In the genomic region with DNA sequence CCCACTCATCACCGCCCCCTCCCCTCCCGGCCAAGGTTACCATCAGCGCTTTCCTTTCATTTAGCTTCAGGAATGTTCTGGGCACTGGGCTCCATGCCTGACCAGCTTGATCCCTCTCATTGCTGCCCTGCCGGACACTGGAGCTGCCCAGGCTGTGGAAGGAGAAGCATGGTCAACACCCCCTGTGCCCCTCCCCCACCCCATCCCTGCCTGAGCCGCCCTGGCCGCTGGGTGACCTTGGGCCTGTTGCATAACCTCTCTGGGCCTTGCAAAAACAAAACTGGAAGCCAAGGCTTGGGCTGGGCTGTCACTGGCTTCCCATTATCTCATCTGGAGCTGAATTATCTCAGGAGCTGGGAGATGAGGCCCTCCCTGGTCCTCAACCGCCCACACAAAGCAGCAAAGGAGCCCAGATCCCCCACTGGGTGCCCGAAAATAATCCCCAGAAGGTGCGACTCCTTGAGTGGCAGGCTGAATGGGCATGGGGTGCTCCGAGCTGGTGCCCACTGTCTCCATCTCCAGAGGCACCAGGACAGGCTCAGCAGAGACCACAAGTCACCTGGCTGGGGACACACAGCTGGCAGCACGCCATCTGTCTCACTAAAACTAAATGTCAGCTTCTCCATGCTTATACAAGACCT, we compare ENCODE assay signal across 8 mouse cellular contexts. TPM values are rescaled to one million over a fixed set of nuclear protein-coding genes. Genes with fewer than 3 reads are reported as not detected.
A peak's percentile ranks its signal among the peaks of the same experiment; 100 is the strongest.
DNase-seq lines count a peak whose midpoint lies in the region; TF ChIP-seq lines count a peak whose summit lies in the region.

No protein-coding gene starts in this region.

- H3K27me3 ChIP-seq in kidney, adult 2 months (replicated peaks; ENCODE audit: control insufficient read depth, insufficient read depth, low read length): no peaks in the 10 kb centered on the region

- TF ChIP-seq CTCF in brain, embryonic 14.5 days (IDR thresholded peaks at IDR 0.05; ENCODE audit: borderline replicate concordance, extremely low read depth, insufficient read depth, insufficient read length): no peak
- no peak for TF ChIP-seq CTCF in kidney, adult 2 months (conservative IDR thresholded peaks at IDR 0.05; ENCODE audit: insufficient read depth, insufficient read length, low read depth, low read length)
- TF ChIP-seq CTCF in olfactory bulb, adult 2 months (IDR thresholded peaks at IDR 0.05; ENCODE audit: insufficient read depth, low read depth, low read length): no peak

- H3K4me3 ChIP-seq in kidney, adult 2 months (ENCODE audit: insufficient read depth, low read depth, low read length): no peak overlapping the region
- H3K4me3 ChIP-seq in olfactory bulb, adult 2 months (ENCODE audit: insufficient read depth, low read depth, low read length): peak overlapping the region; percentile 14; the same call in 1 of the 2 replicates

- peak; percentile 46 for DNase-seq in layer of hippocampus, adult 11-12 months (ENCODE audit: low spot score)
- no peak for DNase-seq in layer of hippocampus, adult 8-10 months (ENCODE audit: low spot score in 2 of 2)
- DNase-seq in brain, embryonic 14.5 days (ENCODE audit: low read depth): peak; percentile 23
- peak; percentile 71 for DNase-seq in heart, adult 8-10 months (ENCODE audit: low spot score)
- peak; percentile 92 for DNase-seq in kidney, adult 2 months
- DNase-seq in lung, adult 18-20 months: peak; percentile 70 to 74
- no peak for DNase-seq in urinary bladder, postnatal 10 days (ENCODE audit: low spot score)

- H3K4me1 ChIP-seq in kidney, adult 2 months (ENCODE audit: control insufficient read depth, insufficient read depth, low read length): peaks cover 34% of the 10 kb centered on the region
- H3K4me1 ChIP-seq in olfactory bulb, adult 2 months (ENCODE audit: control insufficient read depth, insufficient read depth, low read length): peaks cover 74% of the 10 kb centered on the region

- WGBS in kidney, adult 2 months: 24% methylated on average over 11 of the region's 11 CpGs
- WGBS in olfactory bulb, adult 2 months: 18% methylated on average over 11 of the region's 11 CpGs

- peak overlapping the region; percentile 93 for H3K27ac ChIP-seq in kidney, adult 2 months (ENCODE audit: insufficient read depth, low read depth, low read length)
- H3K27ac ChIP-seq in olfactory bulb, adult 2 months (ENCODE audit: insufficient read depth, low read depth, low read length): peak overlapping the region; percentile 99

- no peaks in the 10 kb centered on the region for H3K36me3 ChIP-seq in kidney, adult 2 months (ENCODE audit: control insufficient read depth, insufficient read depth, low read length)

- no peak for TF ChIP-seq POLR2A in brain, embryonic 14.5 days (IDR thresholded peaks at IDR 0.05; ENCODE audit: borderline replicate concordance, extremely low read depth, insufficient read depth, insufficient read length, poor library complexity, severe bottlenecking)
- no peak for TF ChIP-seq POLR2A in kidney, adult 2 months (IDR thresholded peaks at IDR 0.05; ENCODE audit: low read depth, low read length)
- TF ChIP-seq POLR2A in olfactory bulb, adult 2 months (IDR thresholded peaks at IDR 0.05; ENCODE audit: insufficient read depth, low read depth, low read length): no peak

RNA-seq across cellular contexts. Expression of gene Palm, which starts 9.1 kb away (rescaled TPM):
- total RNA-seq in layer of hippocampus, adult 8-10 months (2022): 100 to 1,000 TPM; 244 to 264 (median 260) TPM
- polyA plus RNA-seq in brain, embryonic 14.5 days (2012; rRNA removed): 157 and 219 TPM in 2 replicates
- 10 to 100 TPM; 37.8 to 53.8 (median 51.7) TPM for total RNA-seq in heart, adult 8-10 months (2022)
- polyA plus RNA-seq in kidney, adult 2 months (2012; rRNA removed): 110 and 121 TPM in 2 replicates
- polyA plus RNA-seq in olfactory bulb, adult 2 months (2012; ENCODE audit: insufficient read depth, insufficient read length, low replicate concordance, missing spikeins): not detected in 2 replicates

RNA-seq across cellular contexts. Expression of gene Prss57, which starts 11.7 kb away (rescaled TPM):
- total RNA-seq in layer of hippocampus, adult 8-10 months (2022): under 1 TPM in 3 of 4 experiments, not detected in 1; 0.43 to 0.83 (median 0.50) TPM
- polyA plus RNA-seq in brain, embryonic 14.5 days (2012; rRNA removed): 0.05 and 0.14 TPM in 2 replicates
- total RNA-seq in heart, adult 8-10 months (2022): not detected
- 0.03 and 0.08 TPM in 2 replicates for polyA plus RNA-seq in kidney, adult 2 months (2012; rRNA removed)
- polyA plus RNA-seq in olfactory bulb, adult 2 months (2012; ENCODE audit: insufficient read depth, insufficient read length, low replicate concordance, missing spikeins): not detected in 2 replicates

RNA-seq across cellular contexts. Expression of gene Misp, which starts 18.3 kb away (rescaled TPM):
- total RNA-seq in layer of hippocampus, adult 8-10 months (2022): 1 to 10 TPM in 2 of 4 experiments, not detected in 2; 1.6 to 1.9 TPM
- polyA plus RNA-seq in brain, embryonic 14.5 days (2012; rRNA removed): 0.59 and 1.1 TPM in 2 replicates
- under 1 TPM in 3 of 4 experiments, not detected in 1; 0.31 to 0.75 (median 0.60) TPM for total RNA-seq in heart, adult 8-10 months (2022)
- 17.9 and 19.9 TPM in 2 replicates for polyA plus RNA-seq in kidney, adult 2 months (2012; rRNA removed)
- not detected in 2 replicates for polyA plus RNA-seq in olfactory bulb, adult 2 months (2012; ENCODE audit: insufficient read depth, insufficient read length, low replicate concordance, missing spikeins)

RNA-seq across cellular contexts. Expression of gene Fstl3, which starts 25.4 kb away (rescaled TPM):
- 1 to 10 TPM; 2.2 to 2.9 (median 2.4) TPM for total RNA-seq in layer of hippocampus, adult 8-10 months (2022)
- 1.7 and 2.2 TPM in 2 replicates for polyA plus RNA-seq in brain, embryonic 14.5 days (2012; rRNA removed)
- 1 to 10 TPM; 2.9 to 5.8 (median 3.6) TPM for total RNA-seq in heart, adult 8-10 months (2022)
- polyA plus RNA-seq in kidney, adult 2 months (2012; rRNA removed): 17.0 and 24.1 TPM in 2 replicates
- not detected in 2 replicates for polyA plus RNA-seq in olfactory bulb, adult 2 months (2012; ENCODE audit: insufficient read depth, insufficient read length, low replicate concordance, missing spikeins)

RNA-seq across cellular contexts. Expression of gene Rnf126, which starts 35.7 kb away (rescaled TPM):
- total RNA-seq in layer of hippocampus, adult 8-10 months (2022): 10 to 100 TPM; 72.4 to 82.9 (median 75.8) TPM
- polyA plus RNA-seq in brain, embryonic 14.5 days (2012; rRNA removed): 157 and 182 TPM in 2 replicates
- 10 to 100 TPM; 20.2 to 23.2 (median 21.5) TPM for total RNA-seq in heart, adult 8-10 months (2022)
- polyA plus RNA-seq in kidney, adult 2 months (2012; rRNA removed): 90.2 and 122 TPM in 2 replicates
- not detected in 2 replicates for polyA plus RNA-seq in olfactory bulb, adult 2 months (2012; ENCODE audit: insufficient read depth, insufficient read length, low replicate concordance, missing spikeins)

Comparison
In these comparisons a context has a peak if more than half of its experiments do, and no peak if none do; other contexts are left out.
1. DNase-seq: peak in layer of hippocampus, adult 11-12 months (single experiment), brain, embryonic 14.5 days (single experiment), heart, adult 8-10 months (single experiment), kidney, adult 2 months (single experiment) and lung, adult 18-20 months (2 of 2); none in layer of hippocampus, adult 8-10 months (0 of 2) and urinary bladder, postnatal 10 days (single experiment).